ENCODE assay signal across 8 mouse cellular contexts in genomic region chr14:50925111-50925920, GRCm38 (mm10). TPM values are rescaled to one million over a fixed set of nuclear protein-coding genes. Genes with fewer than 3 reads are reported as not detected.
DNase-seq lines count a peak whose midpoint lies in the region; ATAC-seq lines count a peak whose summit lies in the region.

No protein-coding gene starts in this region.

- H3K27me3 ChIP-seq in kidney, embryonic 14.5 days (ENCODE audit: control insufficient read depth, insufficient read depth, low read length) = no peaks in the 10 kb centered on the region
- H3K27me3 ChIP-seq in liver, embryonic 16.5 days (ENCODE audit: control insufficient read depth, insufficient read depth, low read depth, low read length) = no peaks in the 10 kb centered on the region

- ATAC-seq in kidney, embryonic 14.5 days (ENCODE audit: low FRiP score, low TSS enrichment) = no peak; the same call in 1 of the 2 replicates
- ATAC-seq in activated CD4-positive, CD25-positive, alpha-beta regulatory T cell, adult 4 months = peak; percentile 5
- ATAC-seq in granulocyte monocyte progenitor cell, adult 5-6 weeks (replicated peaks; ENCODE audit: poor library complexity, severe bottlenecking) = peak; percentile 21
- ATAC-seq in liver, embryonic 16.5 days (ENCODE audit: low read depth) = peak; percentile 54

- H3K9ac ChIP-seq in kidney, embryonic 14.5 days (ENCODE audit: low read depth, low read length) = peak overlapping the region; percentile 92
- H3K9ac ChIP-seq in liver, embryonic 16.5 days (ENCODE audit: low read depth, low read length) = peak overlapping the region; percentile 77

- peak overlapping the region; percentile 59 for H3K4me2 ChIP-seq in kidney, embryonic 14.5 days (replicated peaks; ENCODE audit: low read depth, low read length)
- peak overlapping the region; percentile 94 for H3K4me2 ChIP-seq in liver, embryonic 16.5 days (ENCODE audit: low read depth, low read length)

- peak overlapping the region; percentile 90 for H3K4me3 ChIP-seq in kidney, embryonic 14.5 days (ENCODE audit: low read length)
- peak overlapping the region; percentile 78 for H3K4me3 ChIP-seq in liver, embryonic 16.5 days (ENCODE audit: low read depth, low read length)

- H3K27ac ChIP-seq in kidney, embryonic 14.5 days (ENCODE audit: low read depth, low read length) = peak overlapping the region; percentile 94
- peak overlapping the region; percentile 87 for H3K27ac ChIP-seq in liver, embryonic 16.5 days (ENCODE audit: low read length)

- H3K4me1 ChIP-seq in kidney, embryonic 14.5 days (ENCODE audit: control insufficient read depth, insufficient read depth, low read length) = peaks cover 17% of the 10 kb centered on the region
- peaks cover 31% of the 10 kb centered on the region for H3K4me1 ChIP-seq in liver, embryonic 16.5 days (ENCODE audit: control insufficient read depth, low read depth, low read length)

- no peaks in the 10 kb centered on the region for H3K9me3 ChIP-seq in kidney, embryonic 14.5 days (ENCODE audit: control insufficient read depth, low read length)
- H3K9me3 ChIP-seq in liver, embryonic 16.5 days (replicated peaks; ENCODE audit: control insufficient read depth, low read length) = no peaks in the 10 kb centered on the region

- H3K36me3 ChIP-seq in kidney, embryonic 14.5 days (ENCODE audit: control insufficient read depth, insufficient read depth, low read length) = peaks cover 36% of the 10 kb centered on the region
- peaks cover 32% of the 10 kb centered on the region for H3K36me3 ChIP-seq in liver, embryonic 16.5 days (ENCODE audit: control insufficient read depth, insufficient read depth)

- WGBS in kidney, embryonic 14.5 days = 1% methylated on average over 38 of the region's 38 CpGs
- under 1% methylated on average over 38 of the region's 38 CpGs for WGBS in liver, embryonic 16.5 days (ENCODE audit: insufficient replicate concordance)

- DNase-seq in kidney, adult 8-10 months = no peak
- DNase-seq in right cerebral cortex, adult 18-20 months = no peak
- no peak for DNase-seq in adrenal gland, adult 18-20 months (ENCODE audit: low spot score in 2 of 2)
- DNase-seq in spleen, postnatal 10 days (ENCODE audit: low spot score in 2 of 2) = no peak

RNA-seq across cellular contexts. Expression of gene Apex1, which starts 0.5 kb away (rescaled TPM):
- polyA plus RNA-seq in kidney, embryonic 14.5 days (2014; fragmentation: Nextera tagmentation; extraction: Ambion mirVana) = 354 and 419 TPM in 2 replicates
- polyA plus RNA-seq in activated CD4-positive, CD25-positive, alpha-beta regulatory T cell, adult 4 months (2017; shearing (Covaris generic)) = 100 to 1,000 TPM in 1 of 2 experiments, 10 to 100 TPM in 1; 72.8 to 108 TPM
- total RNA-seq in granulocyte monocyte progenitor cell, adult 5-6 weeks (2014; fragmentation: Nextera tagmentation) = 214 and 260 TPM in 2 replicates
- total RNA-seq in granulocyte monocyte progenitor cell, adult 5-6 weeks (2017) = 202 and 229 TPM in 2 replicates
- 61.8 and 61.9 TPM in 2 replicates for polyA plus RNA-seq in liver, embryonic 16.5 days (2015; fragmentation: Nextera tagmentation; extraction: Ambion mirVana)
- total RNA-seq in adrenal gland, adult 18-20 months (2021) = 10 to 100 TPM; 50.7 to 66.7 TPM

RNA-seq across cellular contexts. Expression of gene Osgep, which starts 0.6 kb away (rescaled TPM):
- polyA plus RNA-seq in kidney, embryonic 14.5 days (2014; fragmentation: Nextera tagmentation; extraction: Ambion mirVana) = 168 and 198 TPM in 2 replicates
- polyA plus RNA-seq in activated CD4-positive, CD25-positive, alpha-beta regulatory T cell, adult 4 months (2017; shearing (Covaris generic)) = 100 to 1,000 TPM in 1 of 2 experiments, 10 to 100 TPM in 1; 73.9 to 108 TPM
- total RNA-seq in granulocyte monocyte progenitor cell, adult 5-6 weeks (2014; fragmentation: Nextera tagmentation) = 77.5 and 111 TPM in 2 replicates
- 110 and 118 TPM in 2 replicates for total RNA-seq in granulocyte monocyte progenitor cell, adult 5-6 weeks (2017)
- polyA plus RNA-seq in liver, embryonic 16.5 days (2015; fragmentation: Nextera tagmentation; extraction: Ambion mirVana) = 53.3 and 54.4 TPM in 2 replicates
- 10 to 100 TPM; 48.9 to 51.3 TPM for total RNA-seq in adrenal gland, adult 18-20 months (2021)

RNA-seq across cellular contexts. Expression of gene Pip4p1, which starts 5.3 kb away (rescaled TPM):
- polyA plus RNA-seq in kidney, embryonic 14.5 days (2014; fragmentation: Nextera tagmentation; extraction: Ambion mirVana) = 40.1 and 63.0 TPM in 2 replicates
- polyA plus RNA-seq in activated CD4-positive, CD25-positive, alpha-beta regulatory T cell, adult 4 months (2017; shearing (Covaris generic)) = 1 to 10 TPM; 3.6 to 4.1 TPM
- total RNA-seq in granulocyte monocyte progenitor cell, adult 5-6 weeks (2014; fragmentation: Nextera tagmentation) = 48.4 and 72.7 TPM in 2 replicates
- 20.9 and 25.0 TPM in 2 replicates for total RNA-seq in granulocyte monocyte progenitor cell, adult 5-6 weeks (2017)
- 22.8 and 24.9 TPM in 2 replicates for polyA plus RNA-seq in liver, embryonic 16.5 days (2015; fragmentation: Nextera tagmentation; extraction: Ambion mirVana)
- total RNA-seq in adrenal gland, adult 18-20 months (2021) = 10 to 100 TPM; 54.8 to 63.0 TPM

RNA-seq across cellular contexts. Expression of gene Pnp, which starts 5.6 kb away (rescaled TPM):
- 80.6 and 83.0 TPM in 2 replicates for polyA plus RNA-seq in kidney, embryonic 14.5 days (2014; fragmentation: Nextera tagmentation; extraction: Ambion mirVana)
- polyA plus RNA-seq in activated CD4-positive, CD25-positive, alpha-beta regulatory T cell, adult 4 months (2017; shearing (Covaris generic)) = 10 to 100 TPM; 61.0 to 76.3 TPM
- 179 and 257 TPM in 2 replicates for total RNA-seq in granulocyte monocyte progenitor cell, adult 5-6 weeks (2014; fragmentation: Nextera tagmentation)
- 252 and 259 TPM in 2 replicates for total RNA-seq in granulocyte monocyte progenitor cell, adult 5-6 weeks (2017)
- polyA plus RNA-seq in liver, embryonic 16.5 days (2015; fragmentation: Nextera tagmentation; extraction: Ambion mirVana) = 75.2 and 83.1 TPM in 2 replicates
- total RNA-seq in adrenal gland, adult 18-20 months (2021) = 10 to 100 TPM; 35.0 to 40.3 TPM

RNA-seq across cellular contexts. Expression of gene Gm49342, which starts 19.0 kb away (rescaled TPM):
- not detected in 2 replicates for polyA plus RNA-seq in kidney, embryonic 14.5 days (2014; fragmentation: Nextera tagmentation; extraction: Ambion mirVana)
- polyA plus RNA-seq in activated CD4-positive, CD25-positive, alpha-beta regulatory T cell, adult 4 months (2017; shearing (Covaris generic)) = 1 to 10 TPM in 1 of 2 experiments, not detected in 1; 9.9 TPM
- total RNA-seq in granulocyte monocyte progenitor cell, adult 5-6 weeks (2014; fragmentation: Nextera tagmentation) = not detected in 2 replicates
- 68.4 TPM in 1 of 2 replicates, not detected in the other for total RNA-seq in granulocyte monocyte progenitor cell, adult 5-6 weeks (2017)
- polyA plus RNA-seq in liver, embryonic 16.5 days (2015; fragmentation: Nextera tagmentation; extraction: Ambion mirVana) = not detected in 2 replicates
- 10 to 100 TPM; 31.9 to 43.9 TPM for total RNA-seq in adrenal gland, adult 18-20 months (2021)
